Mouse (Mus musculus) kidney, postnatal 4 days (tissue): ENCODE measurements around the gene Cnih2.

Source experiments
- DNase-seq, 2 experiments: peaks; one replicate each; pipeline ENCODE4 v3.0.0; 2021; ENCODE audit warnings: mixed read lengths in 2 of 2

The Cnih2 gene

GRCm38 (mm10) chr19:5098363-5099143 is at the start of gene Cnih2:
TSS of gene Cnih2 (minus strand) at chr19:5098521.
- peak; percentile 78 to 84 for DNase-seq

GRCm38 (mm10) chr19:5139640-5140039 is 41.3 kb upstream of the Cnih2 start:
- DNase-seq = peak; percentile 75 to 80

DNA sequence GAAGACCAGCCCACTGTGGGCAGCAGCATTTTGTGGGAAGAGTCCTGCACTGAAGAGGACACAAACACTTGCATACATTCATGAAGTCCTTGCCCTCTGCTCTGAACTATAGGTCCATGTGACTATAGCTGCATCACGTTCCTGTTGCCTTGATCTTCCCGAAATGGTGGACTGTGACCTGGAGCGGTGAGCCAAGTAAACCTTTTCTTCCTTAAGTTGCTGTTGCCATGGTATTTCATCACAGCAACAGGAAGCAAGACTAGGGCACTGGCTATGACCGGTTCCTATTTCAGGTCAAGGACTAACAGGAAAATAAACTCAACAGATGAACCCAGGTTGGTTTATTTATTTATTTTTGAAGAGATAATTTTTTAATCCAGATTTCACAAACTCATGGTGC is 32.9 kb upstream of the Cnih2 start:
- DNase-seq = no peak

DNA sequence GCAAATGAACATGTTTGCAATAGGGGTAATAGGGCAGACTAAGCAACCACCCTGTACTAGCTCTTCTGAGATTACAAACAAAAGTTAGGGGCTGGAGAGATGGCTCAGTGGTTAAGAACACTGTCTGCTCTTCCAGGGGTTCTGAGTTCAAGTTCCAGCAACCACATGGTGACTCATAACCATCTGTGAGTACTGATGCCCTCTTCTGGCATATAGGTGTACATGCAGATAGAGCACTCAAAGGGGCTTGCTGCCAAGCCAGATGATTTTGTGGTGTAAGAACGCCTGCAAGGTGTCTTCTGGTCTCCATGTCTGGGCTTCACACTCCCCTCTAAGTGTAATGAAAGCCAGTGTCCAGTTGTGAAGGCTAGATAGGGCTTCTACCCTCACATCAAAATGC is 31.4 kb upstream of the Cnih2 start:
- DNase-seq = no peak

GRCm38 (mm10) chr19:5124055-5124614 is 25.8 kb upstream of the Cnih2 start:
- no peak for DNase-seq

DNA sequence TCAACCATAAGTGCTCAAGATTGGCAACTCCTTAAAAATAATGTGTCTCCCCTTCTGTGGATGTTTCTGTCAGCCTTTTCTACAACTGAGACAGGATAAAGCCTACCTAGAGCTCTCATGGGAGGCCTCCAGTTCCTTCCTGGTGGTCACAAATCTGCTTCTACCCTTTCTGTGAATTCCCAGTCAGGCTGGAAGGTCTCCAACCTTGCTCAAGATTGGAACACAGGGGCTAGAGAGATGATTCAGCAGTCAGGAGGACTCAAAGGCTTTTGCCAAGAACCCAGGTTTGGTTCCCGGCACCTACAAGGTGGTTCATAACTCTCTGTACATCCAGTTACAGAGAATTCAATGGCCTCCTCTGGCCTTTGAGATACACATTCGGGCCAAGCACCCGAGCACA is 24.9 kb upstream of the Cnih2 start:
- DNase-seq = no peak

DNA sequence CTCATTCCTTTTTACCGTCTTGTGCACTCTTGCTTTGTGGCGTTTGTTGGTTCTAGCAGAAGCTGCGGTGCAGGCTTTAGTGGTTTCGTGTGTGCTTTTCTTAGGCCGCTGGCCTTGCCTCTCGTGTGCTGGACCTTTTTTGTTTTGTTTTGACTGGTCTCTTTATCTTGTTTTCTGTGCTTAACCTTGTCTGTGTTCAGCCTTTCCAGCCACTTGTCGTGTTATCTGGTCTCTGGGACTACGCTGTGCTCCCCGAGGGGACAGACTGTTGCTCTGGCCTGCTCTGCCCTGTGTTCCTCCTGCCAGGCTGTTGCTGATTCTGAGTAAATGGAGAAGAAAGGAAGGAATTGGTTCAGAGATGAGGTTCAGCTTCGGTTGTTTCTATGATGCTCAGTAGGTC is 24.2 kb upstream of the Cnih2 start:
- no peak for DNase-seq

DNA sequence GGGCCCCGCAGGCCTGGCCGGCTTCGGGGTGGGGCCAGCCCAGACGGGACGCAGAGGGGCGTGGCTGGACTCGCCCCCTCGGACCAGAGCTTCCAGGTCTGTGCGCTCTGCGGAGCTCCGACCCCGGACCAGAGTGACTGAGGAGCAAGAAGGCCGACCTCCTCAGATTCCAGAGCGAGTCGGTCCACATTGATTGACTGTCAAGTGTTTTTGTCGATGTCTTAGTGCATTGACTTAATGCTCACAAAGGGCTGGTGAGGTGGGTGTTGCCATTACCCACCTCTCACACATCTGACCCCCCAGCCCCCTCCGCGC is 20.0 kb upstream of the Cnih2 start, which contains the start of gene Klc2:
Gene Klc2 (minus strand): TSS at position 177 of the 315 bp plus-strand sequence.
- DNase-seq = no peak

- DNase-seq = peak; percentile 96
These were observed 19.4 kb upstream of the Cnih2 start for GRCm38 (mm10) chr19:5117494-5118383.

DNA sequence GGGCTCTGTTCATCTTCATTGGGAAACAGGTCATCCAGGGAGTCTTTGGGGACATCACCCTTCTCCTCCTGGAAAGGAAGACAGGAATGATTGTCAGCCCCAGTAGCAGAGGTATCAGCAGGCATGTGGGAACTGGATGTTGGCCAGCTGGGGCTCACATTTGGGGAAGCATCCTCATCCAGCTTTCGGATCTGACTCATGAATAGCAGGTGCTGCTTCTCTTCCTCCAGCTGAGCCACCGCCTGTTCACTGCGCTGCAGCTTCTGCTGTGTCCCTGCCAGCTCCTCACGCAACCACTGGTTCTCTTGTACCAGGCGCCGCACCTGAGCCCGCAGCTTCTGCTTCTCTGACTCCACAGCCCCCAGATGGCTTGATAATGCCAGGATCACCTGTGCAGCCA is 15.5 kb upstream of the Cnih2 start:
- no peak for DNase-seq

DNA sequence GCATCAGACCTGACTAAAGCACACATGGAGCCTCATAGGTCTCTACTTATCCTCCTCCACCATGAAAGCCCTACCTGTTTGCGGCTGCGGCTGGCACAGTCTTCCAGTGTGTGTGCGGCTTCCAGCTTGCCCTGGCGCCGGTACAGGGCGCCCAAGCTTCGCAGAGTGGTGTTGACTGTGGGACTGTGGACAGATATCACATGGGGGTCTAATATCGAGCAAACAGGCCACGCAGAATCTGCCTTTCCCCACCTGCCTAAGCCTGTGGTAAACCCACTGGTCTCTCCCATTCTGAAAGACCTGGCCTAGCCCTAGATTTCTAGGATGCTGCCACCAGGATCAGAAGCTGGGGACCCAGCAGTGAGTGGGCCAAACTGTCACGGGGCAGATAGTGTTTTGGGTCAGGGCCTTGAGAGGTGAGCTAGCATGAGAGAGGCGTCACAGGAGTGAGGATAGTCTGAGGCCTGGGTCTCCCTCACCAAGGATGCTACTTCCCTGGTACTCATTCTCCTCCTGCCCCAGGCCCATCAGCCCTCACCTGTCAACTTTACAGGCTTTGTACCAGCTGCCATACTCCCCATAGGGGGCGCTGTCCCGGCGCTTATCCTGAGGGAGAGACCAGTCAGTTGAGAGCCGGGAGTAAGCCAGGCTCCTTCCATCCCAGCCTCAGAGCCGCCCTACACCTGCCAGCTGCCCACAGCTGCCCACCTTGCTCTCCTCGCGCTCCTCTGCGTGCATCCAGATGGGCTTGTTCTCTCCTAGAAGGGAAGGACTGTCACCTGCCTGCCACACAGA is 11.5 kb upstream of the Cnih2 start:
- DNase-seq = peak; percentile 60 to 71

DNA sequence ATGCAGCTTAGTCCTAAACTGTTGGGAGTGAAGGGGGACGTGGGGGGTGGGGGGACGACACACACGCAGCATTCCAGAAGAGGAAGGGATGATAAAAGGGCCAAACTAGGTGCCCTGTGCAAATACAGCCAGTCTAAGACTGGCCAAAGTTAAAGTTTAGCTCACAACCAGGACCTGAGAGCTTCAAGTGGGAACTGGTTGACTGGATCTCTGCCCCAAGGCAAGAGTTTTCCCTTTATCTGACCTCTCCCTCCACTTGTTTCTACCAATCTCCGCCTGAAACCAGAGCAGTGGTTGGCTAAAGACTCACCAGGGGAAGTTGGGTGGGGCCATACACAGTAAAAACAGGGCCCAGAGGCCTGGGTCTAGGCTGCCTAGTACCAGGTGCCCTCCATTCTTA is 10.4 kb upstream of the Cnih2 start:
- no peak for DNase-seq

GRCm38 (mm10) chr19:5108271-5108575 is 9.9 kb upstream of the Cnih2 start:
- DNase-seq = peak; percentile 60 to 72

- no peak for DNase-seq
These were observed 9.4 kb upstream of the Cnih2 start for GRCm38 (mm10) chr19:5107556-5108270.

DNA sequence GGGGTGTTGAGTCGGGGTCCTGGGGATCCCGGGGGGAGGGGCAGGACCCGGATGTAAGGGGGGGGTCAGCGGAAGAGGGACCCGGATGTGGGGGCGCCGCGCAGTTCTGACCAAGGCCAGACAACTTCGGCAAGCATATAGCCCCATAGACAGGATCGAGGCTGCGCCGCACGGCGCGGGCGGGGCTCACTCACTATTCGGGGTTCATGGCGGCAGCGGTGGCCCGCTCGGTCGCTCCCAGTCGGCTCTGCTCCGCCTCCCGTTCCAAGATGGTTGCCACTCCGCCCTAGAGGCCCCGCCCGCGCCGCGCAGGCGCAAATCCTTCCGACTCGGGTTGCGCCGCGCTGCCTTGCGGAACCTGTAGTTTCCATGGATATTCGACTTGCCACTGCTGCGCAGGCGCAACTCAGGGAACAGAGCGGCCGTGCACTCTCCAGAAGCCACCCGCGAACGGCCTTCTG is 8.4 kb upstream of the Cnih2 start, which contains the start of gene Rab1b:
Gene Rab1b (minus strand): TSS at position 342 of the 461 bp plus-strand sequence.
- peak; percentile 98 to 99 for DNase-seq

GRCm38 (mm10) chr19:5106074-5106473 is 7.8 kb upstream of the Cnih2 start:
- peak in 1 of 2 experiments; percentile 56 for DNase-seq

DNA sequence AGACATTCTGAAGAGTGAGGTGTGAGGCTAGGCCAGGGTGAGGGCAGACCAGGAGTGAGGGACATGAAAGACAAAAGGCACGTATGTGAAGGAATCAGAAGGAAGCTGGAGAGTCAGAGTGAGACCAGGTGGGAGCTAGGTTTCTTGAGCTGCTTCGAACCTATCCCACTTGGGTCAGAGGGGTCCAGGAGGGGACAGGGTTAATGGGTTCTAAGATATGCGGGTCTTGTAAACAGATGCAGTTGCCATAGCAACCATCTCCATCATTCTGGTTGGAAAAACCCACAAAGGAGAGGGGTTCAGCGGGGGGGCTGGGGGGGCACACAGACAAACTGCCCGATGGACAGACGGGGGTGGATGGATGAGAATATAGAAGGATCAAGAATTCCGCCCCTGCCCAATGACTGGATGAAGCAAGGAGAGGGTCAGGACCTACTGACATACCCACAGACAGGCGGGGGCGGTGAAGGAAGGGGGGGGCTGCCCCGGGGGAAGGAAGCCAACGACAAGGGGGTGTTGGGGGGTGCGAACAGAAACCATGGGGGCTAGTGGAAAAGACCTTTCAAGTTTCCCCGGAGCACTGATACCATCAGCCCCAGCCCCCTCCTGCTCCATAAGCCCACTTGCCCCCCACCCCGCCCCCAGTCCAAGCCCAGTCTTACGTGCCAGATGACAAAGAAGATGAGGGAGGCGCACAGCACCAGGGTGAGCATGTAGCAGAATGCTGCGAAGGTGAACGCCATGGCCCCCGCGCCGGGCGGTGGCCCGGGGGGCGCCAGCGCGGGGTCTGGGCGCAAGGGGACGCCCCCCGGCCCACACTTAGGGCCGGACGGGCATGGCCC is 579 bp downstream of the Cnih2 start:
- DNase-seq = no peak

DNA sequence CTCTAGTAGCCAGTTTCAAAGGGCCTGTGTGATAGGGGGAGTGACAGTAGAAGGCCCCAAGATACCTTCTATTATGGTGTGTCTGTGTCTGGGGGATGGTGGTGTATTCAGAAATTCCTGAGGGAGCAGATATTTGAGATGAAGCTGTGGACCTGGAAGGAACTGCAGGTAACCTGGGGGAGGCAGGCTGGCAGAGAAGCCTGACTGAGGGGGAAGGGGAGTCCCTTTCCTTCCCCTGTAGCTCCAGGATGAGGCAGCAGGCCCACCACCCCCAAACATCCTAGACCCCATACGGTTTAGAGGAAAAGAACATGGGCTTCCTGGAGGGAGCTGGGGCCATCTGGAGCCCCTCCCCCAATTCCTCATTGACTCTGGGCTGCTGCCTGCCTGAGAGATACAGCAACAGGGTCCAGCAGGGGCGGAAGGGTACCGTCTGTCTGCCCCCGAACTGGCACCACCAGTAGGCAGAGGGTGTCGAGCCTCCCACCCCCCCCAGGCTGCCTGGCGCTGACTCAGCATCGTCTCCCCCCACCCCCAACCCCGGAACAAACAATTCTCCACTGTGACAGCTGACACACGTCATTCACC is 2.3 kb downstream of the Cnih2 start:
- DNase-seq = no peak

GRCm38 (mm10) chr19:5094746-5095417 is 3.4 kb downstream of the Cnih2 start:
- no peak for DNase-seq

- DNase-seq = peak; percentile 98 to 99
These were observed 4.1 kb downstream of the Cnih2 start for GRCm38 (mm10) chr19:5094243-5094632.
